Mouse (Mus musculus) CH12.LX (cell line): ENCODE results near the gene Rps6kb2.

Experiments
- CTCF ChIP-seq, 2 experiments: IDR thresholded peaks in 1 of 2; conservative IDR thresholded peaks in 1 of 2; 2 replicates each; pipeline ENCODE4 v1.5.1; 2011 to 2012; ENCODE audit warnings: low read depth in 2 of 2, low read length in 2 of 2, improper control_type of control experiment in 1 of 2, inconsistent platforms in 1 of 2, mild to moderate bottlenecking in 1 of 2, moderate library complexity in 1 of 2
- EP300 ChIP-seq: IDR thresholded peaks from 2 replicates; pipeline ENCODE4 v1.6.1; 2011; ENCODE audit warnings: low read length, improper control_type of control experiment

DNA sequence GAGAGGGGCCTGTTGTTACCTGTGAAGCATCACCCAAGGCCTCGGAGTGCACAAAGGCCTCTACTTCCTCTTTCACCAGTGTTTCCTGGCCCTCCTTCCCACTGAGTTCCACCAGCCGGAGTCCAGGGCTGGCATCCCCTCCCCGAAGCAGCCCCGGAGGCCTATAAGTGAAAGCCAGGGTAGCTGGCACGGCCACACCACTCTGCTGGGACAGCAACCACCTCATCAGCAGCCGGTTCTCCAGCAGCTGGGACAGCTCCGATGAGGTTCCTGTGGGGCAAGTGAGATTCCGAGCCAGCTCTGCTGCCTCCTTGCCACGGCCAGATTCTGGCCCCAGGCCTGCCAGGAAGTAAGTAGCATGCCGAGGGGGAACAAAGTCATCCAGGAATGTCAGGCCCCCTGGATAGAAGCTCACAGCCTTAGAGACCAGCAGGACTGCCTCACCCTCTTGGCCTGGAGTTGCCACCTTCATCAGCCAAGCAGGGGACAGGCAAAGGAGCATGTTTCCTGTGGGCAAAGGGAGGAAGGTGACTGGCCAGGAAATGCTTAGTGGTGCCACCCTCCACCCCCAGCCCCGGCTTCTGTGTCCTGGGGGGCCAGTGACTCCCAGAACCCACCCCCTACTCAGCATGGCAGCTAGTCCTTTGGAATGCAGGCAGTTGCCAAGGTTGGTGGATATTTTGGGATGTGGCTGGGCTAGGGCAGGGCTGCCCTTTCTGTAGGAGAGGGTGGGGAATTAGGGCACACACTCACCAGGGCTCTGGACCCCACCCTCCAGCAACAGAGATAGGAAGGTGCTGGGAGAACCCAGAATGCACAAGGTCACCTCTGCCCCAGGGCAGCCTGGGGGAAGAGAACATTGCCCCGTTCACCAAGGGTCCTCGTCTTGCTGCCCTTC lies 8.5 kb upstream of the Rps6kb2 start:
- TF ChIP-seq CTCF (conservative IDR thresholded peaks at IDR 0.05 in 1 of 2, IDR thresholded peaks at IDR 0.05 in 1 of 2; ENCODE audit: low read depth in 2 of 2, low read length in 2 of 2), result no peak
- no peak for TF ChIP-seq EP300
